Mouse (Mus musculus): ENCODE data around the gene Rtn4rl2. TPM values are rescaled to one million over a fixed set of nuclear protein-coding genes. Genes with fewer than 3 reads are reported as not detected.
"Not testable (repeated sequence)": the region's sequence is repeated elsewhere in the genome, so short reads cannot be mapped to it uniquely, and the experiment has no call there.

Rtn4rl2 gene
- total RNA-seq (2021), result 1 to 10 TPM; 3.0 to 3.5 TPM
- long read RNA-seq, experiment 1, partial matches to known transcripts, result 1 of 3 reads
- long read RNA-seq, experiment 1, other reads (novel, unspliced or antisense), result 0 of 3 reads
- long read RNA-seq, experiment 2, partial matches to known transcripts, result 0 of 3 reads
- long read RNA-seq, experiment 2, other reads (novel, unspliced or antisense), result 1 of 3 reads

GRCm38 (mm10) chr2:84886234-84886731 lies at the start of gene Rtn4rl2:
TSS of gene Rtn4rl2 (minus strand) at chr2:84886710.
- no peak for DNase-seq

- DNase-seq, result no peak
Measured at GRCm38 (mm10) chr2:84935065-84935464, 48.6 kb upstream of the Rtn4rl2 start.

DNA sequence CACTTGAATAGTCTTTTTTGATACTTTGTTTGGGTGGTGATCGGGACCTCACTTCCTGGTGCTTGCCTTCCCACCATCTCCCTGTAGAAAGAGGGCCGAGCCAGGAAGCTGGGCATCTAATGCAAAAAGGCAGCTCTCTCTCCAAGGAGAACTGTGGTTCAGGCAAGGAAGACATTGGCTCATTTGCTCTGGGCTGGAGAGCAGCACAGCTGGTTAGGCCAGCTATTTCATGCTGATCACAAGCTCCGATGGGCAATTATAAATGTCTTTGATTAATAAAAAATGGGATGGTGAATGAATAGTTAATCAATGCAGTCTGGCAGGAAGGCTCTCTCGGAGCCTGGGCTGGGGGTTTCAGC lies 48.1 kb upstream of the Rtn4rl2 start:
- no peak for DNase-seq

DNA sequence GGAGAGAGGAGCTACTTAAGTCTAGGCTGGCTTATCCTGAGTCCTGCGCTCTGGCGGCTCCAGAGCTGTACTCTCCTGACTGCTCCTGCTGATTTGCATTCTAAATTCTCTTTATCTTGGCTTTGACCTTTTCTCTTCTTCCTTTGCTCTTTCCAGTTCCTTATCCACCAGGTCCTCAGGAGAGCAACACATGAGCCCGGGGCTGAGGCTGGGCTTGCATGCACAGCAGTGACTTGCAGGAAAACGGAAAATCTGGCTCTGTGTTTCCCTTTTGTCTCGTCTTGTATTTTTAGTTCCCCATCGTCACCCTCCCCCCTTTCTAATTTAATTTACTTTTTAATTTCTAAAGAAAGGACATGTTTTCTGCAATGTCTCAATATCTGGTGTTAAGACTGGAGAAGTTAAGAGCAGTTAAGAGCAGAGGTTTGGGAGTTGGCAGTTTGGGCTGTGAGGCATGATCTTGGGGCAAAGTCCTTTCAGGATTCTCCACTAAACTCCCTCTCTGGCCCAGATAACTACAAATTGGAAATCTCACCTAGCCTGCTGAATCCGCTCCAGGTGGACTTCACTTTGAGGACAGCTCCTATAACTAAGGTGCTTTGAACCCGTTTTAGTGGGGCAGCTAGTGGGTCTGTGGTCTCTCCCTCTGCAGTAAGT lies 47.6 kb upstream of the Rtn4rl2 start:
- no peak for DNase-seq

GRCm38 (mm10) chr2:84930186-84930585 lies 43.7 kb upstream of the Rtn4rl2 start:
- no peak for DNase-seq

DNA sequence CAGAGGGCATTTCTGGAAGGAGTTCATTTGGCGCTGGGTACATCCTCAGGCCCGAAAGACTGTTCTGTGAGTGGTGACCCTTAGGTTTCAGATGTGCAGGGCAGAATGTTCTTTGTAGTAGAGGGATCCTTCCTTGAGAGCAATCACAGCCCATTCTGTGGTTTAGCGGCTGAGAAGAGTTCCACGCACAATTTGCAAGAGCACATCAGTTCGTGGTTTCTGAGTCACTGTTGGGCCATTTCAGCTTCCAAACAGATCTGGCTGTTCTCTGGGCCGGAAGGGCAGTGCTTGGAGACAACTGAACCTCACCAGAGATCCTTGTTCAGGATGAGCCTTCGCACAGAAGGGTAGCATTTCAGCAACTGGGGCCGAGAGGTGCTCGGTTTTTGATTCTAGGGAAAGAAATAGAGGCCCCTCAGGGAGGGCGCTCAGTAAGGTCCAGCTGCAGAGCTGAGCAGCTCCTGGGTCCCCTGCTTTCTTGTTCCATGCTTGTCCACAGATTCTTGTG lies 33.1 kb upstream of the Rtn4rl2 start:
- no peak for DNase-seq

DNA sequence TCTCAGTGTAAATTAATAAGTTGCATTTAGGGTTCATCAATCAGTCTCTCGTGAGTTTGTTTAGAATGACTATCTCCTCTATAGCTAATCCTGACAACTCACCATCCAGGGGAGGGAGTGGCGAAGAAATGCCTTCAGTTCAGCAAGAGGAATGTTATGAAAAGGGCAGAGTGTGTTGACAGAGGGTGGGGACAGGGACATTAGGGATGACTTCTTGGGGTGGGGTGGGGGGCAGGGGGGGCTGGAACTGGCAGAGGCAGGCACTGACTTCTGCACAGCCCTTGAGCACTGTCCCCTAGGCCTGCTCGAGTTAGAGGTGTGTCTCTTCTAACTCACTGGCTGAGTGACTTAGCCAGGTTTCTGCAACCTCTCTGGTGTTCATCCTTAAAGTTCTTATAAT lies 31.7 kb upstream of the Rtn4rl2 start:
- no peak for DNase-seq

DNA sequence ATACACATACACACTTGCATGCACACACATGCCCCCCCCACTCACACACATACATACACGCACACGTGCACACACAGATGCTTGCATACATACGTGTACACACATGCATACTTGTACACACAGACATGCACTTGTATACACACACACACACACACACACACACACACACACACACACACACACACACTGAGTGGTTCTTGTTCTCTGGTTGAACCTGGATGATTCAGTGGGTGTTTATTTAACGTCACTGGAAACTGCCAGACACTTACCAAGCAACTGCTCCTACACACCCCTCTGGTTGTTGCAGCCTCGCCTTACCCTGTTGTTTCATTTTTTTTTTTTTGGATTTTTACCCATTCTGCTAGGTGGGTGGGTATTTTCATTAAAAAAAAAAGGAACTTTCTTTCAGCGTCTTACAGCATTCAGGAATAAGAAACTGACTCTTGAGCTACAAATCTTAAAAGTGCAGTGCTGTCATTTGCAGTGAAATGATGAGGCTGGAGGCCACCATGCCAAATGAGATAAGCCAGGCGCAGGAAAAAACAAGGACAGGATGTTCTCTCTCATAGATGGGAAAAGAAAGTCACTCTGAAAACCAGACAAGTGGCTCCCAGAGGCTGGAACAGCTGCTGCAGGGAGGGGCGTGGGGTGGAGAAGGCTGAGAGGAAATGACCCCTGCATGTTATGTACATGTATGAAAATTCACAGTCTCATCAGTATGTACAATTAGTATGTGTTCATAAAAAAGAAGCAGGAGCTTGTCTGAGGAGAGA lies 30.2 kb upstream of the Rtn4rl2 start:
- DNase-seq, result peak; percentile 87 to 94

GRCm38 (mm10) chr2:84915330-84915729 lies 28.8 kb upstream of the Rtn4rl2 start:
- peak; percentile 66 to 86 for DNase-seq

- no peak for DNase-seq
Measured at GRCm38 (mm10) chr2:84913881-84914280, 27.4 kb upstream of the Rtn4rl2 start.

GRCm38 (mm10) chr2:84912722-84913121 lies 26.2 kb upstream of the Rtn4rl2 start:
- DNase-seq, result no peak

DNA sequence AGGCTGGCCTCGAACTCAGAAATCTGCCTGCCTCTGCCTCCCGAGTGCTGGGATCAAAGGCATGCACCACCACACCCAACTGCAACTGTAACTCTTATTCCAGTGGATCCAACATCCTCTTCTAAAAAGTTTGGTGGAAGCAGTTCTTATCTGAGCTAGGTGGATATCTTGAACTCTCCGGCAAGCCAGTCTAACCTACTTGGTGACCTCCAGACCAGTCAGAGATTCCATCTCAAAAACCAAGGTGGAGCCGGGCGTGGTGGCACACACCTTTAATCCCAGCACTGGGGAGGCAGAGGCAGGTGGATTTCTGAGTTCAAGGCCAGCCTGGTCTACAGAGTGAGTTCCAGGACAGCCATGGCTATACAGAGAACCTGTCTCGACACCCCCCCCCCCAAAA lies 10.2 kb upstream of the Rtn4rl2 start:
- not testable (repeated sequence) for DNase-seq

- DNase-seq, result peak in 1 of 2 experiments; percentile 67
Measured at GRCm38 (mm10) chr2:84895495-84896198, 9.1 kb upstream of the Rtn4rl2 start.

DNA sequence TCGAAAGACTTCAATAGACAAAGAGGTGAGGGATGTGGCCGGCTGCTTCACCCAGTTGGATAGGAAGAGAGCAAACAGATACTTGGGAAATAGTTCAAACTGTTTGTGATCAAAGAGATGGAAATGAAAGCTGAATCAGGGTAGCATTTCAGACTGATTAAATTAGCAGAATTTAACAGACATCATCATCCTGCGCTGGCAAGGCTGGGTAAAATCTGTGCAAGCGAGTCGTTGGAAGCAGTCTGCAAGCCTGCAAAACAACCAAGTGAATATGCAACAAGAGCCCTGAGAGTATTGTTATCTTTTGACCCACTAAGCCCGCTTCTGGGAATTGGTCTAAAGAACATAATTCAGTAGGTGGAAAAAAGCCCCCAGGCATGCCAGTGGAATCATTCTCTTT lies 6.8 kb upstream of the Rtn4rl2 start:
- DNase-seq, result no peak

- DNase-seq, result peak; percentile 89 to 93
Measured at GRCm38 (mm10) chr2:84890045-84890340, 3.5 kb upstream of the Rtn4rl2 start.

DNA sequence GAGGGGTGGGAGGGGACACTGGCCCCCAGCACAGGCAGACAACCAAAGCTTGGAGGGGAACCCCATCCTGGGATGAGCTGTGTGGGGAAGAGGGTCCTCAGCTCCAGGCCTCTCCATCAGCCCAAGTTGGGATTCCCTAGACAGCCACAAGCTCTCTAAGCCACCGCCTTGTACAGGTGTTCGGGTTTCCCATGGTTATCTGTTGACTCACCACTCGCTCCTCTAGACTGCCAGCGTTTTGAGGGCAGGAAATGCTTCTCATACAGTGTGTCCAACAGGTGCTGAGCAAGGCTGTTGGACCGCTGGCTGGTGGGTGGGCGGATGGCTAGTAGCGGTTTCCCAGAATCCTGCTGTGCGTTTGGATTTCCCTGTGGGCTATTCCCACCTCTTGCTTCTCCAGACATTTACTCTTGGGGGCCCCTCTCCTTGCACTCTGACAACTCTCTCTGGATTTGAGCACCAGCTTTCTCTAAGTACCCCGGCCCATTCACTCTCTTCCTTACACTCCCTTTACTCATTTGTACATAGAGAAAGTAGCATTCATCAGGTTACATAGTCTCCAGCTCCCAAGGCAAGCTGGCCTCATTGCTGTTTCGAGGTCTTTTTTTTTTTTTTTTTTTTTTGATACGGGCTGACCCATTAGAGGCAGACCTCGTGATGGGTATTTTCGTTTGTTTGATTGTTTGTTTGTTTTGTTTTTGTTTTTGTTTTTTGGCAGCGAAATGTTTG lies 3.0 kb upstream of the Rtn4rl2 start:
- peak in 1 of 2 experiments; percentile 64 for DNase-seq

GRCm38 (mm10) chr2:84888657-84889315 lies 2.3 kb upstream of the Rtn4rl2 start:
- DNase-seq, result peak; percentile 89 to 91

- DNase-seq, result peak; percentile 49 to 69
Measured at GRCm38 (mm10) chr2:84887411-84888271, 1.1 kb upstream of the Rtn4rl2 start.

- DNase-seq, result peak; percentile 61 to 75
Measured at GRCm38 (mm10) chr2:84886821-84887281, 341 bp upstream of the Rtn4rl2 start.
